Mouse (Mus musculus): ENCODE data around the gene Chil4.
"Not testable (repeated sequence)": the region's sequence is repeated elsewhere in the genome, so short reads cannot be mapped to it uniquely, and the experiment has no call there.

Gene Chil4

DNA sequence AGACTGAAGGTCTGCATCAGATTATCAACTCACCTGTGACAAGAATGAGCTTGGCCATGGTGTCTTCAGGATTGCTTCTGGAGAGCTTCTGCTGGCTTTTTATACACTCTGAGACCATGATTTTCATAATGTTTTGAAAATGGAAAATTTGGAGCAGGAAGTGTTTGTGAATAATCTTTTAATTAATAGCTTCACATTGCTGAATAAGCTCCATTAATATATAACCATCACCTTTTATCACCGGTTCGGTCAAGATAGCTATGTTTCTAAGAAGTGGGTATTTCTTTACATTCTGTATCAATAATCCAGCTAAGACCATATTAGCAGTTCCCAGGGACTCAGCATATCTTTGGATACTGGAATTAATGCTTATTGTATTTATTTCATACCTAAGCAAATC lies at the start of gene Chil4:
Gene Chil4 (minus strand): TSS at position 101 of the 400 bp plus-strand sequence.
- DNase-seq: no peak

DNA sequence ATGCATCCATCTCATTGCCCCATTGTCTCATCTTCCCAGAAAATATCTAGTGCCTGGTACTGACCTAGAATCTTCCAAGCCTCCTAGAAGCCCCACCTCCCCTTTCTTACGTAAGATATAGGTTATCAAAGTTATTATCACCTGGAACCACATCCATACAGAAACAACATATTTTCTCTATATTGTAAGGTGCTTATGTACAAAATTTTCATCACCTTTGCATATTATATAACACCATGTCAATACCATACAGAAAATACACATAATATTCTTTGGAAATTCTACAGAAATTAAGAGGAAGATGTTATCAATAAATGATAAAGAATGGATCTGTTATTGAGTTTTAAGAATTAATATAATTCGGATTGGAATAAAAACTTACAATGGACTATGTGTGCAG lies 46.5 kb upstream of the Chil4 start:
- DNase-seq: no peak

DNA sequence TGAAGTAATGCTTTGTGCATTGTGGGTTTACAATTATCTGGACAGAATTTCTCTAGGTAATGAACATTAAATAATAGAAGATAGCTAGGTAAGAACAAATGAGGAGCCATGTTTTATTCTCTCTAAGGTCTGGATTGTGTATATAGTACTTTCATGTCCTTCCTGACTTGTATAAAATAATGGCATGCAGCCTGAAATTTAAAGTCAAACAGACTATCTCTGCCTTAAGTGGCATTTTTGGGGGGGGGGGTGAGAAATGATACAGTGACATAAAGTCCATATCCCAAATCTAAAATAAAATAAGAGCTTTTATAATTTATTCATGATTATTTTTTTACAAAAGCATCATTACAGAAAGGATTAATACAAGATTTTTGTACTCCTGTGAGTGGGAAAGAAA lies 45.5 kb upstream of the Chil4 start:
- no peak for DNase-seq

DNA sequence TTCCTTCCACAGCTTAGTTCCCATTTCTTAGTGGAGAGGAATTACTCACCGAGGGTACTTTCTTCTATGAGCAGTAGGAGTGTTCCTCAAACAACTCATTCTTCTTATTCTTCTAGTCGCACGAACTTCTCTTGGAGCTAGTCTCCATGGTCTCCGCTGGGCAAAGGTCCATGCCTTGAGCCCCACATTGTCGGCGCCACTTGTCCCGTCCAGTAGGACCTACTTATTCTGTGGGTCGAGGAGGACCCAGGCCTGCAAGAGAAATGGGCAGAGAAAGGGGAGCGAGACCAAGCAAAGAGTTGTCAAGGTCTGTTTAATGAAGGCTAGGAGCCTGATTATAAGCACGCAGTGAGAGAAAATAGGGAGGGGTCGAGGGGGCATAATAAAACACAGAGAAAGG lies 37.8 kb upstream of the Chil4 start:
- not testable (repeated sequence) for DNase-seq

DNA sequence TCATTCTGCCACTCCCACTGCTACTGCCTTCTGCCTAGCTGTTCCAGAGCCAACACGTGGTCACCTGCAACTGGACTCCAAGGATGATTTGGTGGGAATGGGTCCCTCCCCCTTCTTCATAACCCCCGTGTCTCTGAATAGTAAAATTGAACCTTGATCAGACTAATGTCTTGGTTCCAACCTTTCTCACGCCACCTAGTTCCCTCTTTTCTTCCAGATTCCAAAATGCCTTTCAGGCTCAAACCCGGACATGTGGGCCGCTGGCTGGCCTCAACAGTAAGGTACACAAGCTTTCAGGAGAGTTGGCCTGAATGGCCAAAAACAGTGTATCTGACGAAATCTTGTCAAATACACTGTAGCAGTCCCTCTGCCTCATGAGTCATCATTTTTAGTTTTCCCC lies 33.4 kb upstream of the Chil4 start:
- no peak for DNase-seq

DNA sequence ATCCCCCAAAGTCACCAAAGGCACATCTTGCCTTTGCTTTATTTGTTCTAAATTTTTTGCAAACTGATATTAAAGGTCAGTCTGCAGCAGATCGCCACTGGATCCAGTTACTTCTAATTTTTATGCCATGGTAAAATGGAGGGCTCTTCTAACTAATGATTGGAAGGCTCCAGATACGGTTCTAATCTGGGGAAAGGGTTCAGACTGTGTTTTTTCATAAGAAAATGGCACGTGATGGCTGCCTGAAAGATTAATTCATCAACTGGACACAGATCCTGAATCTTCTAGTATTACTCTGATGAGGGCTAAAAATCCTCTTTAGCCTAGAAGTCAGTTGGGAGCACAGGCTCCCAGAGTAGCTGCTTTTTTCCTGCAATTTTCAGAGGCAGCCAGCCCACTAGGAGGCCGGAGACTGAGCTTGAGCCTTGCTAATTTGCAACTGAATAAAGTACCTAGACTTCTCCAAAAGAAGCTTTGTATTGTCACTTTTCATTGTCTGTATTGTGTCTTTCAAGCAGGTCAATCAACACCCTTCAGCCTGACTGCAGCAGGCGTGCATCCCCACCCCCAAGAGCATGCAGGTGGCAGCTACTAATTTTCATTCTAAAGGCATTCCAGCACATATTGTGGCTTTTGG lies 31.6 kb upstream of the Chil4 start:
- not testable (repeated sequence) for DNase-seq

DNA sequence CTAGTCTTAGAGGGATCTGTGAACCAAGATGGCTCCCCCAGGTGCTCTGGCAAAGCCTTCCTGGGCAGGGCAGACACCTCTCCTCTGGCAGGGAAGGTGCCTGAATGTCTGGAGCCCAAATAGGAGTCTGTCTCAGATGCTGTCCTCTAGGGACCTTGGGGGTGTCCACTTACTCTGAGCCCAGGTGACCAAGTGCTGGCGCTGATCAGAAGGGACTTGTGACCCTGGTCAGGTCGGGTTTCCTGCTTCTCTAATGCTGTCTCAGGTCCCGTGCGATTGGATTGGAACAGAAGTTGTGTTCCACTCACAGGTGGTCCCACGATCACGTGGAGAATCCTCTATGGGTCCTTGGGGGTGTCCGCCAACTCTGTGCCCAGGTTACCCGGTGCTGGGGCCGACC lies 28.1 kb upstream of the Chil4 start:
- DNase-seq: not testable (repeated sequence)

DNA sequence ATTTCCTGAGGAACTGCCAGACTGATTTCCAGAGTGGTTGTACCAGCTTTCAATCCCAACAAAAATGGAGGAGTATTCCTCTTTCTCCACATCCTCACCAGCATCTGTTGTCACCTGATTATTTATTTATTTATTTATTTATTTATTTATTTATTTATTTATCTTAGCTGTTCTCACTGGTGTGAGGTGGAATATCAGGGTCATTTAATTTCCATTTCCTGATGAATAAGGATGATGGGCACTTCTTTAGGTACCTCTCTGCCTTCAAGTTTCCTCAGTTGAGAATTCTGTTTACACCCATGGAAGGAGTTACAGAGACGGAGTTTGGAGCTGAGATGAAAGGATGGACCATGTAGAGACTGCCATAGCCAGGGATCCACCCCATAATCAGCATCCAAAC lies 20.9 kb upstream of the Chil4 start:
- not testable (repeated sequence) for DNase-seq

DNA sequence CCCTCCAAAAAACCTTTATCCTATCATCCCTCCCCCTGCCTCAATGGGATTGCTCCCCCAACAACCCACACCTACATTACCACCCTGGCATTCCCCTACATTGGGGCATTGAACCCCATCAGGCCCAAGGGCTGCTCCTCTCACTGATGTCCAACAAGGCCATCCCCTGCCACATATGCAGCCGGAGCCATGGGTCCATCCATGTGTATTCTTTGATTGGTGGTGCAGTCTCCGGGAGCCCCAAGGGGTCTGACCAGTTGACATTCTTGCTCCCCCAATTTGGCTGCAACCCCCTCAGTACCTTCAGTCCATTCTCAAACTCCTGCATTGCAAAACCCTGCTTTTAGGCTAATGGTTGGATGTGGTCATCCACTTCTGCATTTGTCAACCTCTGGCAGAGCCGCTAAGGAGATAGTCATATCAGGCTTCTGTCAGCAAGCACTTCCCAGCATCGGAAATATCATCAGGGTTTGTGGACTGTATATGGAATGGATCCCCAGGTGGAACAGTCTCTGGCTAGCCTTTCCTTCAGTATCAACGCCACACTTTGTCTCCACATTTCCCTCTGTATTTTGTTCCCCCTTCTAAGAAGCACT lies 20.0 kb upstream of the Chil4 start:
- DNase-seq: no peak

DNA sequence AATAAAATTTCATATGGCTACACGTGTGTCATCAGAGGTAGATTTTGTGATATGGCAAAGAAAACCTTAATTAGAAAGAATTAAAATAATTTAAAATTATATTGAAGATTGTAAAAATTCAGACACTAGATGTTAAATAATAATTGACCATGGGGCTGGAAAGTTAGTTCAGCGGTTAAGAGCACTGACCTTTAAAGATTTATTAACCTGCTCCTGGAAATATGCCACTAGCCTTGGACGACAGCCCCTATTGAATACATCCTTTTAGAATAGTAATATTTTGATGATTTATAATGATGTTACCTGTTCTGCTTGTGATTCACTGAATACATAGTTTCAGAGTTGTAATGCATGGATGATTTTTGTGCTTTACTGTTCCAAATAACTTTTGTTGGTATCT lies 4.1 kb upstream of the Chil4 start:
- DNase-seq: not testable (repeated sequence)

DNA sequence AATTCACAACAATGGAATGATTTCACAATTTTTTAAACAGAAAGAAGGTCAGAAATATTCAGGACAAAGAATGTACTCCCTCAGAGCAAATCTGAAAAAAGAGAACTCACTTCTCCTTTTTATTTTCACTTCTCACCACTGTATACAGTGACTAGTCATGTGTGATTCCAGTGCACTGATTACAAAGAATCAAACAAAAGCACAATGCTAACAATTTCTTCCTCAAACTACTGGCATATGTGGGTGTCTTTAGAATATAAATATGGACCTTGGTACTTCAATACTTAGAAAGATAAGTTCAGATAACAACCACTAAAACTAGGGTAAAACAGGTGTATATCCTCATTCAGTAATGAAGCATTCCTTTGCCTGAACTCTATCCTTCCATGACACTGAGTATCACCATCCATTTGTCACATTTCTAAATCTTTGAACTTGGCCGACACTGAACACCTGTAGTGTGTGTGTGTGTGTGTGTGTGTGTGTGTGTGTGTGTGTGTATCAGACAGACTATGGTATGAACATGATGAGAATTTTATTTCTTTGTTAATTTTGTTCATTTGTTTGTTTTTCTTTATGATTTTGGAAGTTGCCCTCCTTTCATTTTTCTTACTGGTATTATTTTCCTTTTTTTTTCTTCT lies 2.4 kb upstream of the Chil4 start:
- no peak for DNase-seq

DNA sequence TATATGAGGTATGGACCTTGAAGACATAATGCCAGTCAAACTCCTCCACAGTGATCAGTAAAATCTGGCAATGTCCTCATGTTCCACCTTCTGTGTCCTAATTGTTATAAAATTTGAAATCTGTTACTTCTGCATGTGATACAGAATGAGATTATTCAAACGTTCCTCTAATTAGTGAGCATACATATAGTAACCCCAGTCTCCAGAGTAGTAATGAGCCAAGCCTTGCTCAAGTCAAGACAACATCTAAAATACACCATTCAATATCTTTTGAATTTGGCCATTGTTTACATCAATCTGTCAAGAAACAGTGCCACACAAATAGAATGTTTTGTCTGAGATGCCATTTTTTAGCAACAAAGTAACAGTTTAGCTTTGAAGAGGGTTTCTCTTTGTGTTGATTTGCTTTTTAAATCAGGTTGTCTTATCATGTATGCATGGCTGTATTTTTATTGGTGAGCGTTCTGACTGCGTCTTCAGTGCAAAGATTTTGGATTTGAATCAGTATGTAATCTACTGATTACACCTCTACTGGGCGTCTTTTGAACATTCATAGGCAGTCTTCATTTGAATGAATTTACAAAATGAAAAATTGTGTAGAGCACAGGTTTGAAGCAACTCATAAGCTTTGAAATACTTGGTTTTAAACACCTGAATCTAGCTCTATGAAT lies 888 bp downstream of the Chil4 start:
- not testable (repeated sequence) for DNase-seq

DNA sequence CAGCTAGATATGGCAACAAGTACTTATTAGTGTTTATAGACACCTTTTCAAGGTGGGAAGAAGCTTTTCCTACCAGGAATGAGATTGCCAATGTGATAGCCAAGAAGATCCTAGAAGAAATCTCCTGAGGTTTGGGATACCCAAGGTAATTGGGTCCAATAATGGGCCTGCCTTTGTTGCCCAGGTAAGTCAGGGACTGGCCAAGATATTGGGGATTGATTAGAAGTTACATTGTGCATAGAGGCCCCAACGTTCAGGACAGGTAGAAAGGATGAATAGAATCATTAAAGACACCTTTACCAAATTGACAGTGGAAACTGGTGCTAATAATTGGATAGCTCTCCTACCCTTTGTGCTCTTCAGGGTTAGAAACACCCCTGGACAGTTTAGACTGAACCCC lies 21.3 kb downstream of the Chil4 start:
- not testable (repeated sequence) for DNase-seq

DNA sequence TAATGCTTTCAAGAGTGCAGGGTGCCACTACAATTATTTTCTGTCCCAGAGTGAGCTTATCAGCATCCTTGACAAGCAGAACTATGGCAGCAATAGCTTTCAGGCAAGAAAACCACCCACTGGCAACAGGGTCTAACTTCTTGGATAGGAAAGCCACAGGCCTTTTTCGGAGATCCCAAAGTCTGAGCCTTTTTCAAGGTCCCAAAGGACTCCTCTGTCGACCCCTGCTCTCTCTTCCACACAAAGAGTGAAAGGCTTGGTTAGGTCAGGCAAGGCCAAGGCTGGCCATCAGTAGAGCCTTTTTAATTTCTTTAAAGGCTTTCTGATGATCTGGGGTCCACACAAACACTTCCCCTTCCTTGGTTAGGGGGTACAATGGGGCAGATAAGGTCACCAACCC lies 22.1 kb downstream of the Chil4 start:
- not testable (repeated sequence) for DNase-seq

DNA sequence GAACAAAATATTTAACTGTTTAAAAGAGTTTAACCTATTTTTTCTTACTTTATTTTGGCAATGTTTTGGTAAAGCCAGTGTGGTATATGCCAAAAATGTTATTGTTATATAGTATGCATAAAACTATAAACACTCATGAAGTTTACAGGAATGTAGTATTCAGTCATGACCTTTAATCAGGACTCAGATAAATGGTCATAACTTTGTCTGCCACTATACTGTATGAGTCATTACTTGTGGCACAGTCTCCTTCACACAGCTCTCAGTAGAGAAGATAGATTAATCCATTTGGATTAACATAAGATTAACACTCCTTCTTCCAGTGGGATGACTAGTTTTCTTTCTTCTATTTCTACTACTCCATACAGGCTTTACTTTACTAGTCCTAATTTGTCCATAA lies 23.0 kb downstream of the Chil4 start:
- DNase-seq: no peak

DNA sequence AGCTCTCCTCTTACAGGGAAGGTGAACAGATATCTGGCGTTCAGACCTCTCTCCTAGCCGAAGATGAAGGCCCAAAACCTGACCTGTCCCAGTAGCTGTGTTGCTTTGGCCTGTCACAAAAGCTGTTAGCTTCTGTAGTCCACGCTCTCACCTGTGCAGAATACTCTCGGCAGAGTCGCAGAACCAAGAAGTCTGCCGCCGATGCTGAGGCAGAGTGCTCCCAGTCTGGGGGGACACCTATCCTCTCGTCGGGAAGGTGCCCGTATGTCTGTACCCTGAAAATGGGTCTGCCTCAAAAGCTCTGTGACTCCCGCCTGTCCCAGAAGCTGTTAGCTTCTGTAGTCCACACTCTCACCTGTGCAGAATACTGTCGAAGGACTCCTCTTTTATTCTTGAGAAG lies 23.8 kb downstream of the Chil4 start:
- no peak for DNase-seq

DNA sequence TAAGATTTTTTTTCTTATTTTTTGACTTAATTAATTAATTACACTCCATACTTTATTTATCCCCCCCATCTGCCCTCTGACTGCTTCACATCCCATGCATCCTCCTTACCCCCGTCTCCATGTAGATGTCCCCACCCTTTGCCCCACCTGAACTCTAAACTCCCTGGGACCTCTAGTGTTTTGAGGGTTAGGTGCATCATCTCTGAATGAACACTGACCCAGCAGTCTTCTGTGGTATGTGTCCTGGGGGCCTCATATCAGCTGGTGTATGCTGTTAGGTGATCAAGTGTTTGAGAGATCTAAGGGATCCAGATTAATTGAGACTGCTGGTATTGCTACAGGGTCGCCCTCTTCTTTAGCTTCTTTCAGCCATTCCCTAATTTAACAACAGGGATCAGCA lies 31.3 kb downstream of the Chil4 start:
- no peak for DNase-seq

DNA sequence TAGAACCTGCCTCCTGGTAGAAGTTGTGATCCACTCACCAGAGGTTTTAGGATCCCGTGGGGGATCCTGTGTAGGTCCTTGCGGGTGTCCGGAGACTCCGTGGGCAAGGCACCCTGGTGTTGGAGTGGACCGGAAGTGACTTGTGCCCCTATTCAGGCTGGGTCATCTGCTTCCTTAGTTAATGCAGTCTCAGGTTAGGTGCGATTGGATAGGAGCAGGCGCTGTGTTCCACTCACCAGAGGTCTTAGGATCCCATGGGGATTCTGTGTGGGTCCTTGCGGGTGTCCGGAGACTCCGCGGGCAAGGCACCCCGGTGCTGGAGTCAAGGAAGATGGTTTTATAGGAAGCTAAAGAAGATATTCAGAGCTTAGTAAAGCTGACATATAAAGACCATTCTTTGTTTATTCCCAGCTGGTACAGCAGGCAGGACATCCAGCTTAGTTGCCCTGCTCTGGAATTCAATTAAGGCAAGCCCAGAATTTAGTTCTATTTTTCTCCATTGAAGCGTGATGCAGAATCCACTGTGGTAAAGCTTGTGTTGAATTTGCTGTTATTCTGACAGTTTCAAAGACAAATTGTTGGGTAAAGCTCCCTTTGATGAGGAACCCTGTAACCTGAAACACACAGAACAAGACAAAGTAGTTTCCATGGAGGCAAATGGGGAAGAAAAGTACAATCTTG lies 41.7 kb downstream of the Chil4 start:
- no peak for DNase-seq

DNA sequence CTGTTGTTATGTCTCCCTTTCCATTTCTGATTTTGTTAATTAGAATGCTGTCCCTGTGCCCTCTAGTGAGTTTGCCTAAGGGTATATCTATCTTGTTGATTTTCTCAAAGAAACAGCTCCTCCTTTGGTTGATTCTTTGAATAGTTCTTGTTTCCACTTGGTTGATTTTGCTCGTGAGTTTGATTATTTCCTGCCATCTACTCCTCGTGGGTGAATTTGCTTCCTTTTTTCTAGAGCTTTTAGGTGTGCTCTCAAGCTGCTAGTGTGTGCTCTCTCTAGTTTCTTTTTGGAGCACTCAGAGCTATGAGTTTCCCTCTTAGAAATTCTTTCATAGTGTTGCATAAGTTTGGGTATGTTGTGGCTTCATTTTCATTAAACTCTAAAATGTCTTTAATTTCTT lies 44.3 kb downstream of the Chil4 start:
- not testable (repeated sequence) for DNase-seq

DNA sequence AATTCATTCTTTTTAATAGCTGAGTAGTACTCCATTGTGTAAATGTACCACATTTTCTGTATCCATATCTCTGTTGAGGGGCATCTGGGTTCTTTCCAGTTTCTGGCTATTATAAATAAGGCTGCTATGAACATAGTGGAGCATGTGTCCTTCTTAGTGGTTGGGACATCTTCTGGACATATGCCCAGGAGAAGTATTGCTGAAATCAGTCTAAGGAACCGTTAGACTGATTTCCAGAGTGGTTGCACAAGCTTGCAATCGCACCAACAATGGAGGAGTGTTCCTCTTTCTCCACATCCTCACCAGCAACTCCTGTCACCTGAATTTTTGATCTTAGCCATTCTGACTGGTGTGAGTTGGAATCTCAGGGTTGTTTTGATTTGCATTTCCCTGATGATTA lies 46.8 kb downstream of the Chil4 start:
- DNase-seq: not testable (repeated sequence)

DNA sequence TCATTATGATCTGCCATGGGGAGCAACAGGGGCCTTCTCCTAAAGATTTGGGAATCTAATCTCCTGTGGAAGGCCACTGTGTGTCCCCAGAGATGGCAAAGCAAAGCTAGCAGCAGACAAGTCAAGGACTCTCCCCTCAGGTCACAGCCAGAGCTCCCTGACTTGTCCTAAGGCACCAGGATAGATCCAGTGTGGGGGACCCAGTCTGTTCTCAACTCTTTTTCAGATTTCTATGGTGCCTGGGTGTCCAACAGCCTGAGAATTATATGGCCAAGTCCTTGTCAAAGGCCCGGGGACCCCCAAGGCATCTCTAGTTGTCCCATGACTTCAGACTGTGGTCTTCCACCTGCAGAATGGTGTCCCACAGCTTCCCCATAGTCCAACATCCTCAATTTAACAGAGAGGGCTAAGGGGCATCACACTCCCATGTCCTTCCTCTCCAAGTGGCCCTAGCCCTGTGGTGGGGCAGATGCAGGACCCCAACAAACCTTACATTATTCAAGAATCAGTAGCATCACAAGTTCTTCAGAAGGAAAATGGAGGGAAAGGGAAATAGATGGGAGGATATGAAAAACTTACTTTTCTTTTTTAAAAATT lies 48.1 kb downstream of the Chil4 start:
- DNase-seq: no peak

DNA sequence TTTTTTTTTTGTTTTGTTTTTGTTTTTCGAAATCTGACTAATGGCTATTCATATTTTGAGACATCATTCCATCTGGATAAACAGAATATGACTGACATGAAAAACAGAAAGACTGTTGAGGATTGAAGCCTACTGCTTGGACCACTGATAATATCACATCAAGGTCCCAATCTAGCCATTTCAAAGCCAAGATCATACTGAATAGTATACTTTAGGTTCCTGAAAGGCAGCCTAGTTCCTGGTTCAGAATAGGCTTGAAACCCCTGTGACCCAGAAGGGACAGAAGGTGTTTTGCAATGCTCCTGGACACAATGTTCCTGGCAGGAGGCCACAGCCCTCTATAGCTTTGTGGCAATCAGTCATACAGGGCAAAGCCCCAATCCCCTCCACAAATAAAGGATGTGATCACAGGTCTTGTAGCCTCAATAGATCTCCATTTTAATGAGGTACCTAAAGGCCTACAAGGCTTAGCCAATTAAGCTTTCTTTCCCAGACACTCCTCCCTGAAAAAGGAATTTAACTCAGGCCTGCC lies 48.7 kb downstream of the Chil4 start:
- DNase-seq: no peak

DNA sequence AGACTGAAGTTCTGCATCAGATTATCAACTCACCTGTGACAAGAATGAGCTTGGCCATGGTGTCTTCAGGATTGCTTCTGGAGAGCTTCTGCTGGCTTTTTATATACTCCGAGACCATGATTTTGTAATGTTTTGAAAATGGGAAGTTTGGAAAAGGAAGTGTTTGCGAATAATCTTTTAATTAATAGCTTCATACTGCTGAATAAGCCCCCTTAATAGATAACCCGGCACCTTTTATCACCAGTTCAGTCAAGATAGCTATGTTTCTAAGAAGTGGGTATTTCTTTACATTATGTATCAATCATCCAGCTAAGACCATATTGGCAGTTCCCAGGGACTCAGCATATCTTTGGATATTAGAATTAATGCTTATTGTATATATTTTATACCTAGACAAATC lies 51.8 kb downstream of the Chil4 start, which contains the start of gene Chil3:
Gene Chil3 (minus strand): TSS at position 101 of the 400 bp plus-strand sequence.
- no peak for DNase-seq

Measured in spleen, adult 18-20 months (tissue).